Mouse (Mus musculus): ENCODE data around the gene Nr1h4. TPM values are rescaled to one million over a fixed set of nuclear protein-coding genes. Genes with fewer than 3 reads are reported as not detected.

Gene Nr1h4
- total RNA-seq, 2 experiments from 2014 or later = 0.72 to 1.1 TPM

Other genes with a start within 250 kb of the Nr1h4 start
- gene Ano4, start 188.8 kb downstream of the Nr1h4 start, total RNA-seq (2021) = 1 to 10 TPM; 4.5 to 6.1 TPM
- gene Gas2l3, start 89.6 kb downstream of the Nr1h4 start, total RNA-seq (2021) = 10 to 100 TPM; 12.9 to 14.6 TPM
- gene Slc17a8, start 87.7 kb upstream of the Nr1h4 start, total RNA-seq (2021) = not detected
- 10 to 100 TPM; 21.9 to 23.1 TPM for gene Scyl2, start 152.7 kb upstream of the Nr1h4 start, total RNA-seq (2021)
- 10 to 100 TPM; 11.6 to 11.7 TPM for gene Actr6, start 198.7 kb upstream of the Nr1h4 start, total RNA-seq (2021)
- 10 to 100 TPM; 23.1 to 36.8 TPM for gene Uhrf1bp1l, start 211.4 kb upstream of the Nr1h4 start, total RNA-seq (2021)